Mouse (Mus musculus): ENCODE results near the gene Tspan32. TPM values are rescaled to one million over a fixed set of nuclear protein-coding genes. Genes with fewer than 3 reads are reported as not detected.

Gene Tspan32
- polyA plus RNA-seq, 1 experiment from 2014 or later = 0.82 TPM

DNA sequence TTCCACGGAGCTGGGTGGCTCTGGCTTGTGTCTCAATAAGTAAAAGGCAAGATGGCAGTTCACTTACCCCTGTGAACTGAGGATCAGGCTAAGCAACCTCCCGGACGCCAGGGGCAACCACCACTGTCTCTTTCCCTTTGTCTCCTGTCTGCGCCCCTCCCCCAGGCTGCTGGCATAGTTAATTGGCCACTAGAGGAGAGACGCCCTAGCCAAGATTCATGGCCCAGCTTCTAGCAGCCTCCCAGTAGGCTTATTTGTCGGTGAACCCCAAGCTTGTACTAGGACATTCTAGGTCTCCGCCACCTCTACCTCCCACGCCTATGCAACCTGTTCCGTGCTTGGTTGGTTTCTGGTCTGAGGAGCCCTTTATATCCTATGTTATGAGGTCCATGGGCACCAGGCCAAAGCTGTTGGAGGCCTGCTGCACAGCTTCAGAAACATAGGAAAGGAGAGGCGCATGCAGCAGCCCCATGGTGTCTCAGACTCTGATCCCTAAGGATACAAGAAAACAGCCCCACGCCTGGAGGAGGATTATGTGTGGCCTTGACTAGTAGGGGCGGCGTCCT lies 63.6 kb downstream of the Tspan32 start:
- Histone ChIP-seq H3K4me2 (replicated peaks) (peak overlapping the region; percentile 59), H3K27me3 (ENCODE audit: control insufficient read depth, insufficient read depth, low read length) (no peaks in the 10 kb centered on the region), H3K9ac (peak overlapping the region; percentile 54), H3K4me3 (replicated peaks; ENCODE audit: low read length) (peak overlapping the region; percentile 29), H3K9me3 (ENCODE audit: control insufficient read depth, low read length) (no peaks in the 10 kb centered on the region), H3K27ac (peak overlapping the region; percentile 95), H3K4me1 (replicated peaks; ENCODE audit: control insufficient read depth, insufficient read depth, low read length) (peaks cover 22% of the 10 kb centered on the region), H3K36me3 (replicated peaks; ENCODE audit: control insufficient read depth, insufficient read depth) (peaks cover 50% of the 10 kb centered on the region)
- WGBS = 40% methylated on average over 13 of the region's 13 CpGs
- DNase-seq (ENCODE audit: low spot score) = peak; percentile 42
- peak; percentile 1 for ATAC-seq (ENCODE audit: low FRiP score)

DNA sequence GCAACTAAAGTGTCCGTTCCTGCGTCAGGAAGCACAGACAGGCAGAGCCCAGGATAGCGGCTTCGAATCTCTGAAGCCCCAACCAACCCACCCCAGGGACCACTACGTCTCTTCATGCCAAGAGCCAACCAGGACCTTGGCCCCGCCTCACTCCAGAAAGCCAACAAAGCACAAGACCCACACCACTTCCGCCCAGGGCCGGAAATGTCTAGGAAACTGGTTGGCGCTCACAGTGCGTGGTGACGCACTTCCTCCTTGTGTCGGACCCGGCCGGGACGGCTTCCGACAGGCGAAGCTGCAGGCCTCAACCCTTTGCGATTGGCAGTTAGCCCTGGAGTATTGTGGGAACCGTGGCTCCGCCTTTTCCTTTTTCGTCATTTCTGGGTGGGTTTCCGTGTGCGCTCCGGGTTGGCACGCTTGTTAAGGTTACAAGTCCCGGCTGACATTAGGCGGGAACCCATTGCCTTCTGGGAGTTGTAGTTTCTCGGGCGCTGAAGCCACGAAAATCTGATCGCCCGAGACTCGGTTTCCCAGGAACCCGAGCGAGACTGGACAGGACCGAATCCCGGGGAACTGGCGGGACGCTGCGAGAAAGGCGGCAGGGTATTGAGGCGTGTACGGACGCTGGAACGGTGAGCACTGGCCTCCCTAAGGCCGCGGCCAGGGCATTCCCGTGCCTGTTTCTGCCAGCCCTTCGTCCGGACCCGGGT lies 64.2 kb downstream of the Tspan32 start, which contains the start of gene Tssc4:
TSS of gene Tssc4 (plus strand) at position 368 of the 710 bp plus-strand sequence.
- peak within 1 kb of the TSS; percentile 95 for H3K27ac ChIP-seq
- peak; percentile 100 for DNase-seq (ENCODE audit: low spot score)
- no peaks in the 10 kb centered on the region for H3K9me3 ChIP-seq (ENCODE audit: control insufficient read depth, low read length)
- H3K4me1 ChIP-seq (replicated peaks; ENCODE audit: control insufficient read depth, insufficient read depth, low read length) = peaks cover 22% of the 10 kb centered on the region
- ATAC-seq (ENCODE audit: low FRiP score) = peak; percentile 97
- H3K9ac ChIP-seq = peak within 1 kb of the TSS; percentile 93
- no peaks in the 10 kb centered on the region for H3K27me3 ChIP-seq (ENCODE audit: control insufficient read depth, insufficient read depth, low read length)
- under 1% methylated on average over 51 of the region's 51 CpGs for WGBS
- peak within 1 kb of the TSS; percentile 78 for H3K4me3 ChIP-seq (replicated peaks; ENCODE audit: low read length)
- peaks cover 44% of the 10 kb centered on the region for H3K36me3 ChIP-seq (replicated peaks; ENCODE audit: control insufficient read depth, insufficient read depth)
- peak within 1 kb of the TSS; percentile 99 for H3K4me2 ChIP-seq (replicated peaks)

Other genes starting within 250 kb of the Tspan32 start
- 4.7 and 7.6 TPM in 2 replicates for gene Th, start 73.9 kb upstream of the Tspan32 start, polyA plus RNA-seq (2014; fragmentation: Nextera tagmentation; extraction: Ambion mirVana)
- 0.39 and 0.51 TPM in 2 replicates for gene Ascl2, start 35.8 kb upstream of the Tspan32 start, polyA plus RNA-seq (2014; fragmentation: Nextera tagmentation; extraction: Ambion mirVana)
- 455 and 483 TPM in 2 replicates for gene Cd81, start 47.7 kb downstream of the Tspan32 start, polyA plus RNA-seq (2014; fragmentation: Nextera tagmentation; extraction: Ambion mirVana)
- gene Tssc4, start 64.2 kb downstream of the Tspan32 start, polyA plus RNA-seq (2014; fragmentation: Nextera tagmentation; extraction: Ambion mirVana) = 56.8 and 62.8 TPM in 2 replicates
- 1.9 and 2.3 TPM in 2 replicates for gene Trpm5, start 89.6 kb downstream of the Tspan32 start, polyA plus RNA-seq (2014; fragmentation: Nextera tagmentation; extraction: Ambion mirVana)
- gene Kcnq1, start 101.3 kb downstream of the Tspan32 start, polyA plus RNA-seq (2014; fragmentation: Nextera tagmentation; extraction: Ambion mirVana) = 0.94 and 1.3 TPM in 2 replicates